Mouse (Mus musculus) heart, postnatal 14 days (tissue): ENCODE data around the gene Gimap7. TPM values are rescaled to one million over a fixed set of nuclear protein-coding genes. Genes with fewer than 3 reads are reported as not detected.

ENCODE experiments used
- total RNA-seq, 2 experiments: library from RNA; stranded (reverse); gene quantifications; 2 replicates each; pipeline ENCODE4 v1.2.3; 2021

Gimap7 gene
- total RNA-seq, 2 experiments from 2014 or later = 0.22 to 0.24 TPM

Other genes starting within 250 kb of the Gimap7 start
- 10 to 100 TPM; 17.2 to 18.2 TPM for gene Atp6v0e2, start 181.0 kb upstream of the Gimap7 start, total RNA-seq
- gene Lrrc61, start 163.8 kb upstream of the Gimap7 start, total RNA-seq = 10 to 100 TPM; 12.9 to 14.5 TPM
- 10 to 100 TPM; 87.7 to 93.2 TPM for gene Rarres2, start 145.8 kb upstream of the Gimap7 start, total RNA-seq
- gene Gm45021, start 129.0 kb upstream of the Gimap7 start, total RNA-seq = not detected
- 10 to 100 TPM; 24.0 to 27.5 TPM for gene Repin1, start 124.7 kb upstream of the Gimap7 start, total RNA-seq
- gene Gm44965, start 124.7 kb upstream of the Gimap7 start, total RNA-seq = not detected
- 1 to 10 TPM; 8.2 to 8.3 TPM for gene Zfp775, start 116.6 kb upstream of the Gimap7 start, total RNA-seq
- under 1 TPM; 0.24 to 0.67 TPM for gene AI854703, start 91.9 kb upstream of the Gimap7 start, total RNA-seq
- gene Gimap8, start 71.4 kb upstream of the Gimap7 start, total RNA-seq = 10 to 100 TPM in 1 of 2 experiments, 1 to 10 TPM in 1; 8.6 to 11.0 TPM
- gene Gimap9, start 42.5 kb upstream of the Gimap7 start, total RNA-seq = 1 to 10 TPM; 4.2 to 6.4 TPM
- gene Gimap4, start 34.1 kb upstream of the Gimap7 start, total RNA-seq = 10 to 100 TPM; 32.2 to 42.6 TPM
- gene Gimap6, start 10.4 kb upstream of the Gimap7 start, total RNA-seq = 10 to 100 TPM; 48.0 to 53.9 TPM
- gene Gm28053, start within 50 bp of the Gimap7 start, total RNA-seq = 1 to 10 TPM; 3.5 to 7.9 TPM
- gene Gimap1, start 20.4 kb downstream of the Gimap7 start, total RNA-seq = 10 to 100 TPM; 14.6 to 15.7 TPM
- gene Gimap5, start 27.6 kb downstream of the Gimap7 start, total RNA-seq = 1 to 10 TPM; 8.3 to 9.0 TPM
- gene Gimap3, start 52.2 kb downstream of the Gimap7 start, total RNA-seq = under 1 TPM; 0.67 to 0.68 TPM
- 10 to 100 TPM; 18.7 to 23.8 TPM for gene Tmem176a, start 122.3 kb downstream of the Gimap7 start, total RNA-seq
- 10 to 100 TPM; 62.5 to 63.9 TPM for gene Tmem176b, start 122.9 kb downstream of the Gimap7 start, total RNA-seq
- gene Aoc1, start 154.3 kb downstream of the Gimap7 start, total RNA-seq = not detected
- not detected for gene 1600015I10Rik, start 211.3 kb downstream of the Gimap7 start, total RNA-seq